Mouse (Mus musculus) lung, embryonic 15.5 days (tissue): ENCODE results near the gene Gm5965. TPM values are rescaled to one million over a fixed set of nuclear protein-coding genes. Genes with fewer than 3 reads are reported as not detected.

Source experiments
- ATAC-seq: fragments of 200-750 bp; cut with Nextera tagmentation; 2 replicates; pipeline ENCODE4 v1.8.0; 2017; ENCODE audit warnings: moderate number of reproducible peaks, borderline replicate concordance; ENCODE audit not compliant: low FRiP score, low TSS enrichment; ENCODE audit errors: extremely low read depth
- H3K27ac ChIP-seq: fragments of 300-500 bp; sonication (generic); 2 replicates; pipeline ENCODE4 v1.5.1; 2015; ENCODE audit warnings: moderate library complexity, mild to moderate bottlenecking, inconsistent platforms
- H3K27me3 ChIP-seq: fragments of 300-500 bp; sonication (generic); 2 replicates; pipeline ENCODE4 v1.6.1; 2015; ENCODE audit warnings: inconsistent platforms
- H3K36me3 ChIP-seq: fragments of 300-500 bp; sonication (generic); 2 replicates; pipeline ENCODE4 v1.6.1; 2015; ENCODE audit warnings: inconsistent platforms
- H3K4me1 ChIP-seq: fragments of 300-500 bp; sonication (generic); 2 replicates; pipeline ENCODE4 v1.6.1; 2015; ENCODE audit warnings: inconsistent platforms
- H3K4me2 ChIP-seq: fragments of 300-500 bp; sonication (generic); 2 replicates; pipeline ENCODE4 v1.6.1; 2015; ENCODE audit warnings: inconsistent platforms, mild to moderate bottlenecking, moderate library complexity
- H3K4me3 ChIP-seq: fragments of 300-500 bp; sonication (generic); 2 replicates; pipeline ENCODE4 v1.5.1; 2015; ENCODE audit warnings: mild to moderate bottlenecking, inconsistent platforms
- H3K9ac ChIP-seq: fragments of 300-500 bp; sonication (generic); 2 replicates; pipeline ENCODE4 v1.6.1; 2015; ENCODE audit warnings: inconsistent platforms
- H3K9me3 ChIP-seq: fragments of 300-500 bp; sonication (generic); 2 replicates; pipeline ENCODE4 v1.6.1; 2016; ENCODE audit warnings: inconsistent platforms
- WGBS: fragments of 180-500 bp; shearing (Covaris S2); methylation state at CpG from one replicate; pipeline ENCODE4 v1.1.7; 2015; 5-methylcytosine and 5-hydroxymethylcytosine counted together
- polyA plus RNA-seq: library from polyadenylated mRNA; unstranded; fragments of >200 nt; fragmentation: Nextera tagmentation; extraction: Ambion mirVana; gene quantifications from 2 replicates; pipeline ENCODE4 v1.2.1, GENCODE M21; 2015

Gm5965 gene
- polyA plus RNA-seq, 1 experiment from 2014 or later = not detected

- no peaks in the 10 kb centered on the region for H3K27me3 ChIP-seq
- WGBS = 89% methylated on average over 9 of the region's 9 CpGs
- H3K9me3 ChIP-seq = no peaks in the 10 kb centered on the region
- no peak within 1 kb of the TSS for H3K9ac ChIP-seq
- H3K36me3 ChIP-seq = no peaks in the 10 kb centered on the region
- no peak within 1 kb of the TSS for H3K27ac ChIP-seq
- no peak within 1 kb of the TSS for H3K4me2 ChIP-seq
- no peaks in the 10 kb centered on the region for H3K4me1 ChIP-seq
- no peak for ATAC-seq
- H3K4me3 ChIP-seq = no peak within 1 kb of the TSS
Measured at GRCm38 (mm10) chr16:88826095-88826652, 48.5 kb downstream of the Gm5965 start, which contains the start of gene Krtap14. TSS of gene Krtap14 (minus strand) at chr16:88826145.

GRCm38 (mm10) chr16:88826978-88827377 is 49.3 kb downstream of the Gm5965 start:
- Histone ChIP-seq H3K27ac (no peak overlapping the region), H3K27me3 (no peaks in the 10 kb centered on the region), H3K4me2 (no peak overlapping the region), H3K4me3 (no peak overlapping the region), H3K4me1 (no peaks in the 10 kb centered on the region), H3K36me3 (no peaks in the 10 kb centered on the region), H3K9ac (no peak overlapping the region), H3K9me3 (no peaks in the 10 kb centered on the region)
- no peak for ATAC-seq
- WGBS = 73% methylated on average over 3 of the region's 3 CpGs

Other genes with a start within 250 kb of the Gm5965 start
- 3.2 and 3.7 TPM in 2 replicates for gene Cldn8, start 214.7 kb upstream of the Gm5965 start, polyA plus RNA-seq
- gene Krtap24-1, start 165.6 kb upstream of the Gm5965 start, polyA plus RNA-seq = not detected in 2 replicates
- gene 2310079G19Rik, start 150.2 kb upstream of the Gm5965 start, polyA plus RNA-seq = not detected in 2 replicates
- gene Krtap26-1, start 130.1 kb upstream of the Gm5965 start, polyA plus RNA-seq = not detected in 2 replicates
- not detected in 2 replicates for gene Krtap27-1, start 106.2 kb upstream of the Gm5965 start, polyA plus RNA-seq
- not detected in 2 replicates for gene 2310061N02Rik, start 69.9 kb upstream of the Gm5965 start, polyA plus RNA-seq
- not detected in 2 replicates for gene Krtap13-1, start 49.0 kb upstream of the Gm5965 start, polyA plus RNA-seq
- not detected in 2 replicates for gene Krtap13, start 26.3 kb upstream of the Gm5965 start, polyA plus RNA-seq
- gene 2310034C09Rik, start 19.0 kb upstream of the Gm5965 start, polyA plus RNA-seq = not detected in 2 replicates
- not detected in 2 replicates for gene 2310057N15Rik, start 3.7 kb upstream of the Gm5965 start, polyA plus RNA-seq
- gene Gm20741, start 34.3 kb downstream of the Gm5965 start, polyA plus RNA-seq = not detected in 2 replicates
- gene Krtap15, start 42.3 kb downstream of the Gm5965 start, polyA plus RNA-seq = not detected in 2 replicates
- gene Krtap14, start 48.2 kb downstream of the Gm5965 start, polyA plus RNA-seq = not detected in 2 replicates
- not detected in 2 replicates for gene Krtap19-1, start 91.5 kb downstream of the Gm5965 start, polyA plus RNA-seq
- gene Krtap19-2, start 96.4 kb downstream of the Gm5965 start, polyA plus RNA-seq = not detected in 2 replicates
- not detected in 2 replicates for gene Krtap19-3, start 100.1 kb downstream of the Gm5965 start, polyA plus RNA-seq
- gene Krtap19-4, start 107.2 kb downstream of the Gm5965 start, polyA plus RNA-seq = not detected in 2 replicates
- gene Krtap19-5, start 118.6 kb downstream of the Gm5965 start, polyA plus RNA-seq = not detected in 2 replicates
- not detected in 2 replicates for gene Krtap19-9b, start 154.4 kb downstream of the Gm5965 start, polyA plus RNA-seq
- not detected in 2 replicates for gene Krtap16-3, start 185.0 kb downstream of the Gm5965 start, polyA plus RNA-seq
- gene Krtap22-2, start 232.9 kb downstream of the Gm5965 start, polyA plus RNA-seq = not detected in 2 replicates
- gene Gm10229, start 237.4 kb downstream of the Gm5965 start, polyA plus RNA-seq = not detected in 2 replicates